Mouse (Mus musculus): Measurements from ENCODE around the gene Rcor3.

The Rcor3 gene

DNA sequence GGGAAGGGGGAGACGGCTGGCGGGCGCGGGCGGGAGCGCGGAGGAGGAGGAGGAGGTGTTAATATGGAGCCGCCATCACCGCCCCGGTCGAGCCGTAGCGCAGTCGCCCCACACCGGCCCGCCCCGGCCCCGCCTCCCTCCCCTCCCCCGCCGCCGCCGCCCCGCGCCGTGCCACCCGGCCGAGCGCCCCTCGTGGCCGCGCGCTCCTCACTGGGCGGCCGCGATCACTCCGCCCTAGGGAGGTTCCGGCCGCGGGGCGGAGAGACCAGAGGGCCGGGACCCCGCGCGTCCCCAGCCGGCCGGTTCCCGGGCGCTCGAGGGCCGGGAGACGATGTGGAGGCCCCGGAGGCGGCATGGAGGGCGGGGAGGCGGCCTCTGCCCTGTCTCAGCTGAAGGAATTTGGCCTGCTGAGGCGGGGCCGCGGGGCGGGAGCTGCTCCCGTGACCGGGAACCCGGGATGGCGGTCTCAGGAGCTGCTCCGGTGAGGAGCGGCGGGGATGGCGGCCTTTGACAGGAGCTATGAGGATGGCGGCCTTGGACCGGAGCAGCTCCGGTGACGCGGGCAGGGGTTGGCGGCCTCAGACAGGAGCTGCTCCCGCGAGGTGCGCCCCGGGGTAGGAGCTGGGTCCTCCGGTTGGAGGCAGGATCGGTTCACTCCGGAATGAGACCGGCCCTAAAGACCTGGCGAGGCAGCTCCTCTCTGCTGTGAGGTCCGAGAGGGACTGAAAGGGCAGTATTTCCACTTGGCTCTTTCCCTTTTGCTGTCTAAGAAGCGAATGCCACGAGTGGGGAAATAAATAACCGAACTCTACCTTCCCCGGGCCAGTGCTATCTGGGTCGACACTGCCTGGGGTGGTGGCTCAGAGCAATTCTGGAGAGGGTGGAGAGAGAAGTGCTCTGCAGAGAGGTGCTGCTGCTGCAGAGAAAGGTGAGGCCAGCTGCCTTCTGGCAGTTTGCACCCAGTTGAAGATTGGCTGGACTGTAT lies at the start of gene Rcor3:
Gene Rcor3 (minus strand): TSS at position 137 of the 985 bp plus-strand sequence.
- DNase-seq (ENCODE audit: low read depth), result peak; percentile 64

DNA sequence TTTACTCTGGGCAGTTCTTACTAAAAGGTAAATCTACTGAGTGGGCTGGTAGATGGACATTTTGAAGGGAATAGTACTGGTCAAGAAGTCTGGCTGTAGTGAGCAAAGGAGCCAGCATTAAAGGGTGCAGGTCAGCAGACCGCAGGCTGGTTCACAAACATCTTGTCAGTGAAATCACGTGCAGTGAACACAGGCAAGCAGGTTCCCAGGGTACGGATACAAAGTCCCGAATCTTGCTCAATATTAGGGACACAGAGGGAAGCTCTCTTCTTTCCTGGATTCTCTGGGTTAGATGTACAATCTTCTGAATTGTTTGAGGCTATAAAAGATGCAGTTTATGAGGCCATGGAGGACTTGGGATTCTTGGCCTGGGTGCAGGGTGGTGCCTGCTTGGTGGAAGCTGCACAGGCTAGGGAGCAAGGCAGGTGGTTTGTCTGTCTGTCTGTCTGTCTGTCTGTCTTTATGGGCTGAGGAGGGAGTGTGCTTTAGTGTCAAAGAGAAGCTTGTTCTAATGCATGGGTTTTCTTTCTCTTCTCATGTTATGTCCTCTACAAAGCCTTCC lies 43.9 kb upstream of the Rcor3 start:
- no peak for DNase-seq (ENCODE audit: low read depth)

DNA sequence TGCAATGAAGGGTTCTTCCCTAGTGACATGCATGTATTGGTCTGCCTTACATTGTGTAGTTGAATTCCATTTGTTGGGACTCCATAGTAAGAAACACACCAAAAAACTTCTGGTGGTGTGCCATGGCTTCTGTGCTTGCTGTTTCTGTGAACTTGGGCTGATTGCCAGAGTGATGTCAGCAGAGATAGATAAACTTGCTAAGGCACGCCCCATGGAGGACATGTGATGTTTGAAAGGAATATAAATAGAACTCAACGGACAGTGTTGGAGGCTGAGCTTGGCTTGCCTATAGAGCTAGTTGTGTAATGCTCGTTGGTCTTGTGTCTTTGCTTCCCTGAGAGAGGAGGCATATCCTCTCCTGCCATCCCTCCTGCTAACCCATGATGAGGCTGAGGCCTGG lies 42.0 kb upstream of the Rcor3 start:
- DNase-seq (ENCODE audit: low read depth), result no peak

DNA sequence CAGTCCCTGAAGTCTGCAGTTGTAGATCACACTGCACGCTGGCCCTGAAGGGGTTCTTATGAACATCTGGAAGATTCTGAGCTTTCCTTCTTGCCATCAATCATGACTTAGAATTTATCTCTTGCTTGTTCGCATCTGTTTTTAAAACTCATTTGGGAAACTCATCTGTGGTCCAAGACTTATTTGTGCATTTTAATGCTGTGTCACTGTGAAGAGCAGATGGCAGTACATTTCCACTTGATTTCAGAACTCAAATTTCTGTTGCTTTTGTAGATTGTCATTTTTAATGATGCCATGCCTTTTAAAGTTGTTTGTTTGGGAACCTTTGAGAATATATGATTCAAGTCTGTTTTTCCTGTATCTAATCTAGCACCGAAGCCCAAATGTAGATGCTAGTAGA lies 33.6 kb upstream of the Rcor3 start:
- DNase-seq (ENCODE audit: low read depth), result no peak

- DNase-seq (ENCODE audit: low read depth), result no peak
Observed at GRCm38 (mm10) chr1:192151179-192151578, 13.3 kb upstream of the Rcor3 start.

- no peak for DNase-seq (ENCODE audit: low read depth)
Observed at GRCm38 (mm10) chr1:192140313-192140712, 2.5 kb upstream of the Rcor3 start.

DNA sequence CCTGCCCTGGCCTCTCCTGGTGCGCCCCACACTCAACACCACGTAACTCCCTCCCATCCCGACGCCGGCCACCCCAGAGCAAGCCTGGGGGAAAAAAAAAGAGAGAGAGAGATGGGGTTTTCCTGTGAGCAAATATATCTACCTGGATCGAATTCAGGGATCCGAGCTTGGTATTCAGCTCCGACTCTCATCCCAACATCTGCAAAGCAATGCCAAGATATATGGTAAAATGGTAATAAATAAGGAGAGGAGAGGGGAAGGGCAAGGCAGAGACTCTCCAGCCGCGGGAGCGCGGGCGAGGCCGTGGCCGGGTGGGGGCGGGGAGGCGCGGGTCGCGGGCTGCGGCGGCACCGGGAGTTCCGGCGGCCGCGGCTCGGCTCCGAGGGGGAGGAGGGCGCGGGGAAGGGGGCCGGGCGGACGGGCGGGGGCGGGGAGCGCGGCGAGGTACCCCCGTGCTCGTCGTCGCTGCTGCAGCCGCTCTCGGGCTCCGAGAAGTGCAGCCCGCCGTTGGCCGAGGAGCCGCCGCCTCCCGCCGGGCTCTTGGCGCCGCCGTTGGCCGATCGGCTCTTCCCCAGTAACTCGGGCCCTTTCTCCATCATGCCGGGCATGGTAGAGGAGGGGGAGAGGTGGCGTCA lies 454 bp downstream of the Rcor3 start:
- DNase-seq (ENCODE audit: low read depth), result no peak

GRCm38 (mm10) chr1:192136561-192137290 lies 1.1 kb downstream of the Rcor3 start:
- peak; percentile 72 for DNase-seq (ENCODE audit: low read depth)

- no peak for DNase-seq (ENCODE audit: low read depth)
Observed at GRCm38 (mm10) chr1:192130202-192130601, 7.7 kb downstream of the Rcor3 start.

- no peak for DNase-seq (ENCODE audit: low read depth)
Observed at GRCm38 (mm10) chr1:192128343-192128742, 9.5 kb downstream of the Rcor3 start.

DNA sequence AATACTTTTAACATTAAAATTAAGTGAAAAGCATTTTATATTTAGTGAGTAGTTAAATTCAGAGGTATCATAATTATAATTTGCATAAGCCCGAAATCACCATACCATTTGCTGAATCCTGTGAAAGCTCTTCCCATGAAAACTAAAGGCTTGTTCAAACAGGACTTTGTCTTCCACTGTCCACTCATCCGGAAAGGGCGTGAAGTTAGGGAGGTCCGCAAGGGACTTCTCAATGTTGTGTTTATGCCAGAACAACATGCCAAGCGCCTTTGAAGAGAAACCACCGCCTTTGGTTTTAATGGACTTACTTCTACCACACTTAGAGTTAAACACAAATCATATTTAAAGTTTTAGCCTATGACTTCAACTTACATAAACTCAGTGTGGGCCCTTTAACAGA lies 12.1 kb downstream of the Rcor3 start:
- no peak for DNase-seq (ENCODE audit: low read depth)

- DNase-seq (ENCODE audit: low read depth), result no peak
Observed at GRCm38 (mm10) chr1:192116262-192116661, 21.6 kb downstream of the Rcor3 start.

GRCm38 (mm10) chr1:192115378-192115777 lies 22.5 kb downstream of the Rcor3 start:
- DNase-seq (ENCODE audit: low read depth), result no peak

DNA sequence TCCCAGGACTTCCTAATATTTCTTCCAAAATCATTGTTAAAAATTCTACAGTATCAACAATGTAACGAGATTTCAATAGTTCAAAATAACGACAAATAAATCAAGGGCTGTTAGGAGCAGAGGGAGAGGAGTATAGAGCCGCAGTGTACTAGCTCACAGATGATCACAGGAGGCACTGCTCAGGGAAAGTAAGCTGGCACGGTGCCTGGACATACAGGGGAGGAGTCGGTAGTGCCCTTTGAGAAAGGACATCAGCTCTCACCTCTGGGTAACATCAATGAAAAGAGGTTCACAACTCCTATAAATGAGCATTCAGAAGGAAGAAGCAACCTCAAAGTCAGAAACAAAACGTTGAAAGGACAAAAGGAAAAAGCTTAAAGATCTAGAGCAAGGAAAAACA lies 28.7 kb downstream of the Rcor3 start:
- DNase-seq (ENCODE audit: low read depth), result no peak

- DNase-seq (ENCODE audit: low read depth), result peak; percentile 68
Observed at GRCm38 (mm10) chr1:192107352-192107751, 30.5 kb downstream of the Rcor3 start.

- DNase-seq (ENCODE audit: low read depth), result peak; percentile 65
Observed at GRCm38 (mm10) chr1:192105902-192106389, 31.9 kb downstream of the Rcor3 start.

- no peak for DNase-seq (ENCODE audit: low read depth)
Observed at GRCm38 (mm10) chr1:192104021-192104420, 33.8 kb downstream of the Rcor3 start.

- no peak for DNase-seq (ENCODE audit: low read depth)
Observed at GRCm38 (mm10) chr1:192103176-192103575, 34.7 kb downstream of the Rcor3 start.

GRCm38 (mm10) chr1:192101359-192101758 lies 36.5 kb downstream of the Rcor3 start:
- no peak for DNase-seq (ENCODE audit: low read depth)

- DNase-seq (ENCODE audit: low read depth), result no peak
Observed at GRCm38 (mm10) chr1:192100742-192101141, 37.1 kb downstream of the Rcor3 start.

GRCm38 (mm10) chr1:192095626-192096025 lies 42.2 kb downstream of the Rcor3 start:
- no peak for DNase-seq (ENCODE audit: low read depth)
